8 mouse cellular contexts compared by ENCODE assay signal in the genomic region with DNA sequence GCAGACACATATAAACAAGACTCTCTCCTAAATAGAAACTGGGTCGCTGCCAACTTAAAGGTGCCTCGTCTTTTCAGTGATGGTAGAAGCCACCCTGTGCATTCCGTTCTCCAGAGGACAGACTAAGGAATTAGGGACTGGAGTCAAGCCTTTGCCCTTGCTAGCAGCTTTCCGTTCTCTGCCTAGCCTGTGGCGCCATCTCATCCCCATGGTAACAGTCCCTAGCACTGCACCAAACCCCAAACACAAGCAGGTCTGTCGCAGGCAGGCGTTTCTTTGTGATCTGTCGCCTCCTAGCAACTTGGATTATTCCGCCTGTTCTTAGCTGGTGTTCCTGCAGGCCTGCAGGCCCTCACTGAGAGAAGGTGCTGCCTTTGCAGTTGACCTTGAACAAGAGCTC. TPM values are rescaled to one million over a fixed set of nuclear protein-coding genes. Genes with fewer than 3 reads are reported as not detected.
A peak's percentile ranks its signal among the peaks of the same experiment; 100 is the strongest.
DNase-seq lines count a peak whose midpoint lies in the region; ATAC-seq lines count a peak whose summit lies in the region.

No protein-coding gene starts in this region.

- 35% methylated on average over 9 of the region's 9 CpGs for WGBS in neural tube, embryonic 11.5 days
- 39% methylated on average over 9 of the region's 9 CpGs for WGBS in kidney, embryonic 16.5 days
- 65% methylated on average over 9 of the region's 9 CpGs for WGBS in liver, embryonic 12.5 days (ENCODE audit: insufficient replicate concordance)

- no peaks in the 10 kb centered on the region for H3K9me3 ChIP-seq in neural tube, embryonic 11.5 days (ENCODE audit: control insufficient read depth, low read length)
- H3K9me3 ChIP-seq in kidney, embryonic 16.5 days (ENCODE audit: low read length): no peaks in the 10 kb centered on the region
- H3K9me3 ChIP-seq in liver, embryonic 12.5 days (replicated peaks): no peaks in the 10 kb centered on the region

- no peak overlapping the region for H3K4me3 ChIP-seq in neural tube, embryonic 11.5 days (ENCODE audit: low read depth, low read length)
- H3K4me3 ChIP-seq in kidney, embryonic 16.5 days (ENCODE audit: low read length): no peak overlapping the region
- H3K4me3 ChIP-seq in liver, embryonic 12.5 days: no peak overlapping the region

- H3K4me2 ChIP-seq in neural tube, embryonic 11.5 days (ENCODE audit: low read depth): no peak overlapping the region
- H3K4me2 ChIP-seq in kidney, embryonic 16.5 days (replicated peaks; ENCODE audit: low read depth, low read length): no peak overlapping the region
- no peak overlapping the region for H3K4me2 ChIP-seq in liver, embryonic 12.5 days

- no peak overlapping the region for H3K27ac ChIP-seq in neural tube, embryonic 11.5 days (ENCODE audit: low read depth, low read length)
- 0 out of 2 replicates have a peak overlapping the region, but pooled peaks have one; percentile 26 for H3K27ac ChIP-seq in kidney, embryonic 16.5 days (ENCODE audit: low read length)
- H3K27ac ChIP-seq in liver, embryonic 12.5 days: no peak overlapping the region

- no peak for ATAC-seq in neural tube, embryonic 11.5 days (ENCODE audit: insufficient read depth, low FRiP score, low TSS enrichment)
- ATAC-seq in kidney, embryonic 16.5 days (ENCODE audit: low FRiP score, low TSS enrichment): no peak
- no peak for ATAC-seq in liver, embryonic 12.5 days

- peak; percentile 73 to 84 for DNase-seq in adrenal gland, adult (ENCODE audit: inconsistent age in 2 of 2, low spot score in 1 of 2)
- DNase-seq in adrenal gland, postnatal 4 days (ENCODE audit: low spot score in 2 of 2): no peak
- peak; percentile 21 for DNase-seq in neural tube, embryonic 11.5 days (ENCODE audit: low spot score)
- no peak for DNase-seq in neural tube, embryonic 10.5 days (ENCODE audit: extremely low spot score, low spot score)
- DNase-seq in right cerebral cortex, postnatal 4 days: peak; percentile 48
- DNase-seq in gastrocnemius, postnatal 10 days: no peak

- 0 out of 2 replicates have a peak, but pooled peaks cover 2% of the 10 kb centered on the region for H3K36me3 ChIP-seq in neural tube, embryonic 11.5 days (ENCODE audit: control insufficient read depth, insufficient read depth, low read length)
- H3K36me3 ChIP-seq in kidney, embryonic 16.5 days (ENCODE audit: insufficient read depth, low read length): peaks cover 12% of the 10 kb centered on the region
- 0 out of 2 replicates have a peak, but pooled peaks cover 5% of the 10 kb centered on the region for H3K36me3 ChIP-seq in liver, embryonic 12.5 days

- H3K27me3 ChIP-seq in neural tube, embryonic 11.5 days (ENCODE audit: control insufficient read depth, insufficient read depth, low read length): no peaks in the 10 kb centered on the region
- no peaks in the 10 kb centered on the region for H3K27me3 ChIP-seq in kidney, embryonic 16.5 days (ENCODE audit: insufficient read depth, low read length)
- no peaks in the 10 kb centered on the region for H3K27me3 ChIP-seq in liver, embryonic 12.5 days (replicated peaks)

- H3K4me1 ChIP-seq in neural tube, embryonic 11.5 days (ENCODE audit: control insufficient read depth, insufficient read depth, low read length): no peaks in the 10 kb centered on the region
- H3K4me1 ChIP-seq in kidney, embryonic 16.5 days (ENCODE audit: insufficient read depth, low read length): peaks cover 12% of the 10 kb centered on the region
- H3K4me1 ChIP-seq in liver, embryonic 12.5 days: peaks cover 4% of the 10 kb centered on the region; the same call in 1 of the 2 replicates

- no peak overlapping the region for H3K9ac ChIP-seq in neural tube, embryonic 11.5 days (ENCODE audit: low read length)
- no peak overlapping the region for H3K9ac ChIP-seq in kidney, embryonic 16.5 days (replicated peaks; ENCODE audit: low read length)
- no peak overlapping the region for H3K9ac ChIP-seq in liver, embryonic 12.5 days

RNA-seq across cellular contexts. Expression of gene Mfrp, which starts 5.0 kb away (rescaled TPM):
- total RNA-seq in adrenal gland, postnatal 4 days (2021): under 1 TPM in 1 of 2 experiments, not detected in 1; 0.17 TPM
- 0.15 and 0.21 TPM in 2 replicates for polyA plus RNA-seq in neural tube, embryonic 11.5 days (2014; fragmentation: Nextera tagmentation; extraction: Ambion mirVana)
- 0.10 and 0.25 TPM in 2 replicates for polyA plus RNA-seq in kidney, embryonic 16.5 days (2015; fragmentation: Nextera tagmentation; extraction: Ambion mirVana)
- under 1 TPM in 1 of 2 experiments, not detected in 1; 0.18 TPM for total RNA-seq in gastrocnemius, postnatal 10 days (2021)
- polyA plus RNA-seq in liver, embryonic 12.5 days (2016; fragmentation: Nextera tagmentation; extraction: Ambion mirVana): 0.11 TPM in 1 of 2 replicates, not detected in the other

RNA-seq across cellular contexts. Expression of gene C1qtnf5, which starts 10.5 kb away (rescaled TPM):
- total RNA-seq in adrenal gland, postnatal 4 days (2021): 10 to 100 TPM in 1 of 2 experiments, 1 to 10 TPM in 1; 9.7 to 17.4 TPM
- polyA plus RNA-seq in neural tube, embryonic 11.5 days (2014; fragmentation: Nextera tagmentation; extraction: Ambion mirVana): 0.27 and 0.31 TPM in 2 replicates
- polyA plus RNA-seq in kidney, embryonic 16.5 days (2015; fragmentation: Nextera tagmentation; extraction: Ambion mirVana): 4.7 and 5.7 TPM in 2 replicates
- total RNA-seq in gastrocnemius, postnatal 10 days (2021): 10 to 100 TPM; 25.9 to 26.0 TPM
- 0.23 and 0.28 TPM in 2 replicates for polyA plus RNA-seq in liver, embryonic 12.5 days (2016; fragmentation: Nextera tagmentation; extraction: Ambion mirVana)

RNA-seq across cellular contexts. Expression of gene Gm49380, which starts 16.8 kb away (rescaled TPM):
- total RNA-seq in adrenal gland, postnatal 4 days (2021): under 1 TPM; 0.11 to 0.51 TPM
- polyA plus RNA-seq in neural tube, embryonic 11.5 days (2014; fragmentation: Nextera tagmentation; extraction: Ambion mirVana): 0.20 and 0.95 TPM in 2 replicates
- polyA plus RNA-seq in kidney, embryonic 16.5 days (2015; fragmentation: Nextera tagmentation; extraction: Ambion mirVana): 0.22 and 0.25 TPM in 2 replicates
- total RNA-seq in gastrocnemius, postnatal 10 days (2021): under 1 TPM; 0.23 to 0.49 TPM
- not detected in 2 replicates for polyA plus RNA-seq in liver, embryonic 12.5 days (2016; fragmentation: Nextera tagmentation; extraction: Ambion mirVana)

RNA-seq across cellular contexts. Expression of gene Rnf26, which starts 16.8 kb away (rescaled TPM):
- total RNA-seq in adrenal gland, postnatal 4 days (2021): 10 to 100 TPM; 42.5 to 45.8 TPM
- polyA plus RNA-seq in neural tube, embryonic 11.5 days (2014; fragmentation: Nextera tagmentation; extraction: Ambion mirVana): 62.4 and 71.1 TPM in 2 replicates
- 75.0 and 87.0 TPM in 2 replicates for polyA plus RNA-seq in kidney, embryonic 16.5 days (2015; fragmentation: Nextera tagmentation; extraction: Ambion mirVana)
- total RNA-seq in gastrocnemius, postnatal 10 days (2021): 10 to 100 TPM; 13.0 to 15.1 TPM
- polyA plus RNA-seq in liver, embryonic 12.5 days (2016; fragmentation: Nextera tagmentation; extraction: Ambion mirVana): 57.6 and 58.7 TPM in 2 replicates

RNA-seq across cellular contexts. Expression of gene Usp2, which starts 29.7 kb away (rescaled TPM):
- total RNA-seq in adrenal gland, postnatal 4 days (2021): 10 to 100 TPM; 21.8 to 24.7 TPM
- 10.5 and 11.7 TPM in 2 replicates for polyA plus RNA-seq in neural tube, embryonic 11.5 days (2014; fragmentation: Nextera tagmentation; extraction: Ambion mirVana)
- polyA plus RNA-seq in kidney, embryonic 16.5 days (2015; fragmentation: Nextera tagmentation; extraction: Ambion mirVana): 53.9 and 57.7 TPM in 2 replicates
- 100 to 1,000 TPM; 102 to 133 TPM for total RNA-seq in gastrocnemius, postnatal 10 days (2021)
- 1.8 and 3.9 TPM in 2 replicates for polyA plus RNA-seq in liver, embryonic 12.5 days (2016; fragmentation: Nextera tagmentation; extraction: Ambion mirVana)

Comparison
In these comparisons a context has a peak if more than half of its experiments do, and no peak if none do; other contexts are left out.
1. DNase-seq: peak in adrenal gland, adult (2 of 2), neural tube, embryonic 11.5 days (single experiment) and right cerebral cortex, postnatal 4 days (single experiment); none in adrenal gland, postnatal 4 days (0 of 2), neural tube, embryonic 10.5 days (single experiment) and gastrocnemius, postnatal 10 days (single experiment).